Mouse (Mus musculus): ENCODE measurements around the gene Dvl1. TPM values are rescaled to one million over a fixed set of nuclear protein-coding genes. Genes with fewer than 3 reads are reported as not detected.

The Dvl1 gene
- total and polyA plus RNA-seq, 3 experiments: 56.8 to 60.3 TPM; not detected in 1

GRCm38 (mm10) chr4:155891551-155892001 is 44.4 kb downstream of the Dvl1 start, which contains the start of the genes Pusl1 and Acap3 (continued):
- no peak for TF ChIP-seq SMC3 (IDR thresholded peaks at IDR 0.05; ENCODE audit: low read depth, low read length)
- no peak for TF ChIP-seq JUND (IDR thresholded peaks at IDR 0.05; ENCODE audit: low read depth, low read length)
- no peak for TF ChIP-seq ZMIZ1 (IDR thresholded peaks at IDR 0.05; ENCODE audit: low read depth, low read length)
- no peak for TF ChIP-seq MEF2A (IDR thresholded peaks at IDR 0.05; ENCODE audit: extremely low read depth, insufficient replicate concordance, low read depth, low read length, poor library complexity, severe bottlenecking)
- no peak for TF ChIP-seq ZC3H11A (IDR thresholded peaks at IDR 0.05; ENCODE audit: low read depth, low read length)
- TF ChIP-seq USF1 (IDR thresholded peaks at IDR 0.05; ENCODE audit: low read depth, low read length): peak; percentile 83
- 0 out of 2 replicates have a peak, but pooled peaks have one; percentile 51 for TF ChIP-seq POLR2AphosphoS2 (IDR thresholded peaks at IDR 0.05; ENCODE audit: low read length)
- TF ChIP-seq MYC (IDR thresholded peaks at IDR 0.05; ENCODE audit: low read depth, low read length): peak; percentile 94

- peaks cover 0 to 4% of the 10 kb centered on the region in 2 experiments; a peak in 3 of 4 replicates for H3K36me3 ChIP-seq (ENCODE audit: control insufficient read depth in 1 of 2, insufficient read depth in 2 of 2, low read length in 2 of 2)
- TF ChIP-seq MAZ (IDR thresholded peaks at IDR 0.05; ENCODE audit: low read depth, low read length): peak; percentile 38; the same call in 1 of the 2 replicates
- TF ChIP-seq TCF12 (IDR thresholded peaks at IDR 0.05; ENCODE audit: low read depth, low read length): 0 out of 2 replicates have a peak, but pooled peaks have one; percentile 8
- TF ChIP-seq CHD1 (IDR thresholded peaks at IDR 0.05; ENCODE audit: low read depth, low read length): no peak
- peak in 1 of 2 experiments; percentile 73; a peak in 2 of 4 replicates for TF ChIP-seq POLR2A (IDR thresholded peaks at IDR 0.05; ENCODE audit: control insufficient read depth in 1 of 2, insufficient read depth in 1 of 2, low read depth in 1 of 2, low read length in 2 of 2, poor library complexity in 1 of 2)
- TF ChIP-seq UBTF (IDR thresholded peaks at IDR 0.05; ENCODE audit: borderline replicate concordance, insufficient read depth, low read depth, low read length): peak; percentile 51; the same call in 1 of the 2 replicates
- peak; percentile 9; the same call in 1 of the 2 replicates for TF ChIP-seq SIN3A (IDR thresholded peaks at IDR 0.05; ENCODE audit: low read length)
- TF ChIP-seq CTCF (IDR thresholded peaks at IDR 0.05 in 2 of 3, conservative IDR thresholded peaks at IDR 0.05 in 1 of 3; ENCODE audit: control insufficient read depth in 1 of 3, insufficient read depth in 1 of 3, low read depth in 2 of 3, low read length in 3 of 3, poor library complexity in 1 of 3, severe bottlenecking in 1 of 3): 0 out of 6 replicates have a peak, but pooled peaks of 1 of the 3 experiments have one; percentile 12
- peak; percentile 45; the same call in 1 of the 2 replicates for TF ChIP-seq NELFE (IDR thresholded peaks at IDR 0.05; ENCODE audit: low read depth, low read length)
- 0 out of 2 replicates have a peak, but pooled peaks have one; percentile 41 for TF ChIP-seq ZMIZ1 (IDR thresholded peaks at IDR 0.05; ENCODE audit: low read depth, low read length)
- no peak for TF ChIP-seq CHD2 (IDR thresholded peaks at IDR 0.05; ENCODE audit: low read length)
Observed at GRCm38 (mm10) chr4:155892017-155892416, 44.8 kb downstream of the Dvl1 start.

More at GRCm38 (mm10) chr4:155892017-155892416, 44.8 kb downstream of the Dvl1 start:
- Histone ChIP-seq H3K4me1 (ENCODE audit: control insufficient read depth in 1 of 2, insufficient read depth in 2 of 2, low read length in 2 of 2) (peaks cover 5 to 17% of the 10 kb centered on the region in 2 experiments; a peak in 3 of 4 replicates), H3K79me2 (ENCODE audit: control insufficient read depth, insufficient read depth, low read length, poor library complexity) (peaks cover 50% of the 10 kb centered on the region), H3K27ac (ENCODE audit: control insufficient read depth, low read depth, low read length) (peak overlapping the region; percentile 88), H3K27me3 (ENCODE audit: control insufficient read depth in 1 of 2, insufficient read depth in 2 of 2, low read length in 2 of 2) (no peaks in the 10 kb centered on the region), H3K4me3 (ENCODE audit: control insufficient read depth in 1 of 2, insufficient read depth in 1 of 2, low read depth in 2 of 2, low read length in 2 of 2) (peak overlapping the region; percentile 79 to 88), H3K9ac (ENCODE audit: control insufficient read depth, low read depth, low read length, poor library complexity, severe bottlenecking) (peak overlapping the region; percentile 94), H3K9me3 (replicated peaks; ENCODE audit: insufficient read depth, low read length) (no peaks in the 10 kb centered on the region)
- peak; percentile 91 for DNase-seq (ENCODE audit: low read depth, low spot score)

Data from MEL (cell line).